Mouse (Mus musculus) right cerebral cortex, postnatal 36 days (tissue): ENCODE data around the gene Cdk1.
"Not testable (repeated sequence)": the region's sequence is repeated elsewhere in the genome, so short reads cannot be mapped to it uniquely, and the experiment has no call there.

ENCODE experiments used
- DNase-seq, 2 experiments: peaks; one replicate each; pipeline ENCODE4 v3.0.0; 2022; ENCODE audit warnings: low spot score in 2 of 2, mixed read lengths in 1 of 2

The Cdk1 gene

GRCm38 (mm10) chr10:69352212-69353085 lies at the start of gene Cdk1:
Cdk1 (minus strand) TSS chr10:69352938.
- peak; percentile 86 to 88 for DNase-seq

GRCm38 (mm10) chr10:69399814-69400385 lies 47.2 kb upstream of the Cdk1 start:
- no peak for DNase-seq

GRCm38 (mm10) chr10:69398763-69399590 lies 46.2 kb upstream of the Cdk1 start, which contains the start of gene Ank3:
Ank3 (plus strand) TSS chr10:69398773.
- DNase-seq: no peak

- DNase-seq: no peak
Measured at GRCm38 (mm10) chr10:69398197-69398762, 45.5 kb upstream of the Cdk1 start.

- DNase-seq: no peak
Measured at GRCm38 (mm10) chr10:69389511-69389910, 36.8 kb upstream of the Cdk1 start.

GRCm38 (mm10) chr10:69386767-69387166 lies 34.0 kb upstream of the Cdk1 start:
- no peak for DNase-seq

- no peak for DNase-seq
Measured at GRCm38 (mm10) chr10:69385136-69385535, 32.4 kb upstream of the Cdk1 start.

- no peak for DNase-seq
Measured at GRCm38 (mm10) chr10:69384640-69385039, 31.9 kb upstream of the Cdk1 start.

GRCm38 (mm10) chr10:69383186-69383585 lies 30.4 kb upstream of the Cdk1 start:
- no peak for DNase-seq

- DNase-seq: no peak
Measured at GRCm38 (mm10) chr10:69375154-69375553, 22.4 kb upstream of the Cdk1 start.

- no peak for DNase-seq
Measured at GRCm38 (mm10) chr10:69373796-69374550, 21.2 kb upstream of the Cdk1 start.

GRCm38 (mm10) chr10:69372061-69372460 lies 19.3 kb upstream of the Cdk1 start:
- DNase-seq: peak; percentile 5 to 10

- DNase-seq: no peak
Measured at GRCm38 (mm10) chr10:69371441-69371840, 18.7 kb upstream of the Cdk1 start.

GRCm38 (mm10) chr10:69369321-69369720 lies 16.6 kb upstream of the Cdk1 start:
- DNase-seq: no peak

- DNase-seq: no peak
Measured at GRCm38 (mm10) chr10:69366877-69367387, 14.2 kb upstream of the Cdk1 start.

GRCm38 (mm10) chr10:69366208-69366607 lies 13.5 kb upstream of the Cdk1 start:
- no peak for DNase-seq

GRCm38 (mm10) chr10:69359666-69360065 lies 6.9 kb upstream of the Cdk1 start:
- DNase-seq: no peak

GRCm38 (mm10) chr10:69353086-69353479 lies 345 bp upstream of the Cdk1 start:
- not testable (repeated sequence) for DNase-seq

- DNase-seq: no peak
Measured at GRCm38 (mm10) chr10:69351842-69352211, 911 bp downstream of the Cdk1 start.

- DNase-seq: no peak
Measured at GRCm38 (mm10) chr10:69351071-69351841, 1.5 kb downstream of the Cdk1 start.
